Mouse (Mus musculus): ENCODE results near the gene Lpar2.

Gene Lpar2

GRCm38 (mm10) chr8:69870907-69871306 is 48.7 kb downstream of the Lpar2 start:
- no peak for DNase-seq

GRCm38 (mm10) chr8:69874155-69874554 is 51.9 kb downstream of the Lpar2 start:
- no peak for DNase-seq

- no peak for DNase-seq
Measured at GRCm38 (mm10) chr8:69874654-69875053, 52.4 kb downstream of the Lpar2 start.

GRCm38 (mm10) chr8:69876097-69876496 is 53.9 kb downstream of the Lpar2 start:
- DNase-seq, result no peak

- DNase-seq, result no peak
Measured at GRCm38 (mm10) chr8:69876967-69877366, 54.7 kb downstream of the Lpar2 start.

GRCm38 (mm10) chr8:69877396-69877795 is 55.2 kb downstream of the Lpar2 start:
- no peak for DNase-seq

GRCm38 (mm10) chr8:69877992-69878391 is 55.8 kb downstream of the Lpar2 start:
- no peak for DNase-seq

GRCm38 (mm10) chr8:69879678-69880077 is 57.4 kb downstream of the Lpar2 start:
- no peak for DNase-seq

Measured in right cerebral cortex, postnatal 25 days (tissue).